Mouse (Mus musculus): Measurements from ENCODE around the gene Rbp4.

DNA sequence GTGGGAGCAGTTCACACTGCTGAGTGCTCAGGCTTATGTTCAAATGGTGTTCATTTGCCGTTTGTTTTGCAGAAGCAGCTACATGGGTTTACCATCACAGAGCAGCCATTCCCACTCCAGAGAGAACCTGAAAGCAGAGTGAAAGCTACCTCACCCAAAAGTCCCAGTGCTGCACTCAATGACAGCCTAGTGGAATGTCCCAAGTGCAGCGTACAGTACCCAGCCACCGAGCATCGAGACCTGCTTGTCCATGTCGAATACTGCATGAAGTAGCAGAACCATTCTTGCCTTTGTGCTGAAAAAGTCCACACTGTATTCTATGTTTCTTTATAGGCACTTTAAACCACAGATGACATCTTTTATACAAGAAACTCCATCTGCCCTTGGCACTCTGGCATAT is 51.9 kb downstream of the Rbp4 start:
- TF ChIP-seq POLR2A (IDR thresholded peaks at IDR 0.05; ENCODE audit: insufficient read length, low read depth), result no peak
- TF ChIP-seq MYOG (IDR thresholded peaks at IDR 0.05; ENCODE audit: control insufficient read depth in 1 of 3, insufficient read depth in 1 of 3, insufficient read length in 2 of 3, low read depth in 2 of 3), result no peak
- TF ChIP-seq E2F4 (IDR thresholded peaks at IDR 0.05; ENCODE audit: insufficient read depth), result no peak
- no peak for TF ChIP-seq USF1 (IDR thresholded peaks at IDR 0.05; ENCODE audit: low read depth)
- TF ChIP-seq TCF12 (IDR thresholded peaks at IDR 0.05; ENCODE audit: insufficient read depth, poor library complexity, severe bottlenecking), result no peak
- no peak for TF ChIP-seq CEBPB (IDR thresholded peaks at IDR 0.05; ENCODE audit: insufficient read depth, poor library complexity, severe bottlenecking)

Measured in myocyte (in vitro differentiated cells).